Mouse (Mus musculus) MEL (cell line): ENCODE measurements at regions not wholly inside any gene's neighbourhood (a gene's known extent, or its start where the extent isn't known, plus 50 kb on each side); places are given as distances from the start of the nearest gene placed in this dataset.

Source experiments
- CTCF ChIP-seq, 3 experiments: IDR thresholded peaks in 2 of 3; conservative IDR thresholded peaks in 1 of 3; 2 replicates each; pipeline ENCODE4 v1.5.1; 2011 to 2012; ENCODE audit warnings: low read length in 3 of 3, low read depth in 2 of 3, mild to moderate bottlenecking in 2 of 3, improper control_type of control experiment in 1 of 3, inconsistent platforms in 1 of 3, mixed read lengths in 1 of 3, moderate library complexity in 1 of 3; ENCODE audit not compliant: control insufficient read depth in 1 of 3, insufficient read depth in 1 of 3, poor library complexity in 1 of 3, severe bottlenecking in 1 of 3
- E2F4 ChIP-seq: IDR thresholded peaks from 2 replicates; pipeline ENCODE4 v1.6.1; 2011; ENCODE audit warnings: low read depth, low read length, improper control_type of control experiment, borderline replicate concordance
- EP300 ChIP-seq, 2 experiments: IDR thresholded peaks; 2 replicates each; pipeline ENCODE4 v1.6.1; 2011; ENCODE audit warnings: improper control_type of control experiment in 2 of 2, low read length in 2 of 2, low read depth in 1 of 2, mild to moderate bottlenecking in 1 of 2
- ETS1 ChIP-seq: IDR thresholded peaks from 2 replicates; pipeline ENCODE4 v1.6.1; 2012; ENCODE audit warnings: low read depth, mild to moderate bottlenecking, inconsistent platforms, low read length, improper control_type of control experiment, moderate library complexity
- POLR2A ChIP-seq, 2 experiments: IDR thresholded peaks; 2 replicates each; pipeline ENCODE4 v1.6.1; 2011 to 2012; ENCODE audit warnings: low read length in 2 of 2, mild to moderate bottlenecking in 2 of 2, control low read depth in 1 of 2, improper control_type of control experiment in 1 of 2, low read depth in 1 of 2, moderate library complexity in 1 of 2; ENCODE audit not compliant: control insufficient read depth in 1 of 2, insufficient read depth in 1 of 2, poor library complexity in 1 of 2
- POLR2AphosphoS2 ChIP-seq: IDR thresholded peaks from 2 replicates; pipeline ENCODE4 v1.6.1; 2011; ENCODE audit warnings: low read length, improper control_type of control experiment

DNA sequence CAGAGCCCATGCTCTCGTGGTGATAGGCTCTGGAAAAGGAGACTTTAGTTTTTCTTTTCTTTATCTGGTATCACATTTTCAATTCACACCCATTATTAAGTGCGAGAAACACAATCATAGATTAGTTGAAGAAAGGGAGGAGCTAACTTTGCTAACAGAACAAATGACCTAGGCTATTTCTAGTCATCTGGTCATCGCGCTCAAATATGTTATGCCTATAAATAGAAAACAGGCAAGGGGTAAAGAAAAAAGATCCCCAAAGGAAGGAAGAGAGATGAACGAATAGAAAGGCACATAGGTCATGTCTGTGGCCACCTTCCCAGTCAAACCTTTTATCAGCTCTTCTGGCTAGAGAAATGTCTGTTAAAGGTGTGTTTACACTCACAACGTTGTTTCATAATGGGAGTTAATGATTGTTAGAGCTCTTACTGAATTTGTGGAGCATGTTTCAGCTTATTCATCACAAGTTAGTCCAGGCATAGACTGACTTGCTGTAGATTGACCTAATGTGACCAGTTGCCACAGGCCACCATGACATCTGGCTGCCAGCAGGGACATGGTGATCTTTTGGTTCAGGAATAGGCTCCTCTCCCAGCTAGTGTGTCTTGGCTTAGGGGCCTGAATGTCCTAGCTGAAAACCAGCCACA lies 148.1 kb upstream of the Pik3r1 start:
- no peak for TF ChIP-seq POLR2AphosphoS2
- TF ChIP-seq EP300 (IDR thresholded peaks at IDR 0.05; ENCODE audit: low read depth in 1 of 2, low read length in 2 of 2) = no peak
- TF ChIP-seq POLR2A (IDR thresholded peaks at IDR 0.05; ENCODE audit: control insufficient read depth in 1 of 2, insufficient read depth in 1 of 2, low read depth in 1 of 2, low read length in 2 of 2, poor library complexity in 1 of 2) = no peak
- no peak for TF ChIP-seq CTCF (IDR thresholded peaks at IDR 0.05 in 2 of 3, conservative IDR thresholded peaks at IDR 0.05 in 1 of 3; ENCODE audit: control insufficient read depth in 1 of 3, insufficient read depth in 1 of 3, low read depth in 2 of 3, low read length in 3 of 3, poor library complexity in 1 of 3, severe bottlenecking in 1 of 3)
- TF ChIP-seq E2F4 = no peak
- no peak for TF ChIP-seq ETS1
